Mouse (Mus musculus) heart, adult 8-10 months (tissue): ENCODE measurements around the gene Gm10139. TPM values are rescaled to one million over a fixed set of nuclear protein-coding genes. Genes with fewer than 3 reads are reported as not detected.
"Not testable (repeated sequence)": the region's sequence is repeated elsewhere in the genome, so short reads cannot be mapped to it uniquely, and the experiment has no call there.

Experiments used
- DNase-seq: peaks from one replicate; pipeline ENCODE4 v3.0.0; 2022; ENCODE audit warnings: low spot score
- total RNA-seq, 4 experiments: library from RNA; stranded (reverse); gene quantifications; 2 replicates each; pipeline ENCODE4 v1.2.4; 2022

The Gm10139 gene
- not detected for total RNA-seq

DNA sequence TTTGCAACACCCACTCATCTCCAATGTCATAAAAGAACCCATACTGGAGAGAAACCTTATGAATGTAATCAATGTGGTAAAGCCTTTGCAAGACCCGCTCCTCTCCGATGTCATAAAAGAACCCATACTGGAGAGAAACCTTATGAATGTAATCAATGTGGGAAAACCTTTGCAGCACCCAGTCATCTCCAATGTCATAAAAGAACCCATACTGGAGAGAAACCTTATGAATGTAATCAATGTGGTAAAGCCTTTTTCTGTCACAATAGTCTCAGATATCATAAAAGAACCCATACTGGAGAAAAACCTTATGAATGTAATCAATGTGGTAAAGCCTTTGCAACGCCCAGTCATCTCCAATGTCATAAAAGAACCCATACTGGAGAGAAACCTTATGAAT is at the start of gene Gm10139:
TSS of gene Gm10139 (plus strand) at position 301 of the 400 bp plus-strand sequence.
- DNase-seq, result not testable (repeated sequence)

DNA sequence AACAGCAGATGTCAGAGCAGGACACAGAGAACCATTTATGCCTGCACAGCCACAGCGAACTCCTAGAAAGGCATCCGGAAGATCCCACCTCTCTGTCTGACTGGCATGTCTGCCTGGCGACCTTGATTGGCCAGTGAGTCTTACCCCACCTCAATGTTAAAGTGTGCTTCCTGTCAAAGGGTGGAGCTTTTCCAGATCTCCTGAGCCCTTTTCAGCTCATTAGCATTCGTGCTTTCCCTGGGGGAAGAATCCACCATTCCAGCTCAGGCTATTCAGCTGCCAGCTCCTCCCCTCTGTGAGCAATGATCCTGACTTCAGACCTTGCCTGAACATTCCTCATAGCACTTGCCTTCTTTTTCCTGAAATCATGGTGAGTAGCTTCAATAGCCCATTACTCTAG is 45.2 kb downstream of the Gm10139 start:
- DNase-seq, result not testable (repeated sequence)

Other genes starting within 250 kb of the Gm10139 start
- gene Zfp369, start 233.9 kb upstream of the Gm10139 start, total RNA-seq, result 10 to 100 TPM; 20.1 to 26.1 (median 21.2) TPM